Mouse (Mus musculus): Measurements from ENCODE around the gene Gli3. TPM values are rescaled to one million over a fixed set of nuclear protein-coding genes. Genes with fewer than 3 reads are reported as not detected.

The Gli3 gene
- polyA plus RNA-seq, 1 experiment from 2014 or later: 13.5 TPM

DNA sequence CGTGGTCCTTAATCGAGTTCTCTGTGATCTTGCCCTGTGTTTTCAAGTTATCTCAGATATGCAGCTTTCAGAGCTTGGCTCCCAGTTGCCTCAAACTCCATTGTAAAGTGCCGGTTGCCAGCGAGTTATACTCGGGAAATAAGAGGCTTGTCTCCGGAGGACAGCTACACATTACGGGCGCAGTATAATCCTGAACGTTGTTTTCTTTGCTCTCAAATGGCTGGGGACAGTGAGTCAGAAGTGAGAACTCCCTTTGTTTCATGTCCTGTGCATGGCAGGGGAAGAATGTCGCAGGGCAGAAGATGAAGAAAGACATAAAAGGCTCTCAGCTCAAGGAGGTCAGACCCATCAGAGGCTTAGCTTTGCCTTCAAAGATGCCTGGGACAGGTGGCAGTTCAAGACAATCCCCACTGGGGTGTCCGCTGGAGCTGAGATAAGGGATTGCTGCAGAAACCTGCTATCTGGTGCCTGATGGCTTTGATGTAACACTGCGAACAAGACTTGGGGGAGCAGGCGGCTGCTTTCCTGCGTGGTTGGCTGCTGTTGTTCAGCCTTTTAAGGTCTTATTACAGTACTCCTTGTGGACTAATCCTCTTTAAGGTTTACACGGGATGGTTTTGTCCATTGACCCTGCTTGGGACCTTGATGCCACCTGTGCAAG is 108.0 kb downstream of the Gli3 start:
- WGBS: 22% methylated on average over 15 of the region's 15 CpGs
- Histone ChIP-seq H3K9me3 (no peaks in the 10 kb centered on the region), H3K36me3 (no peaks in the 10 kb centered on the region), H3K27me3 (no peaks in the 10 kb centered on the region), H3K4me1 (peaks cover 12% of the 10 kb centered on the region), H3K4me2 (replicated peaks) (peak overlapping the region; percentile 35), H3K4me3 (no peak overlapping the region), H3K9ac (replicated peaks) (peak overlapping the region; percentile 8; the same call in 1 of the 2 replicates), H3K27ac (replicated peaks) (0 out of 2 replicates have a peak overlapping the region, but pooled peaks have one; percentile 5)
- ATAC-seq (replicated peaks): peak; percentile 61; the same call in 1 of the 2 replicates

DNA sequence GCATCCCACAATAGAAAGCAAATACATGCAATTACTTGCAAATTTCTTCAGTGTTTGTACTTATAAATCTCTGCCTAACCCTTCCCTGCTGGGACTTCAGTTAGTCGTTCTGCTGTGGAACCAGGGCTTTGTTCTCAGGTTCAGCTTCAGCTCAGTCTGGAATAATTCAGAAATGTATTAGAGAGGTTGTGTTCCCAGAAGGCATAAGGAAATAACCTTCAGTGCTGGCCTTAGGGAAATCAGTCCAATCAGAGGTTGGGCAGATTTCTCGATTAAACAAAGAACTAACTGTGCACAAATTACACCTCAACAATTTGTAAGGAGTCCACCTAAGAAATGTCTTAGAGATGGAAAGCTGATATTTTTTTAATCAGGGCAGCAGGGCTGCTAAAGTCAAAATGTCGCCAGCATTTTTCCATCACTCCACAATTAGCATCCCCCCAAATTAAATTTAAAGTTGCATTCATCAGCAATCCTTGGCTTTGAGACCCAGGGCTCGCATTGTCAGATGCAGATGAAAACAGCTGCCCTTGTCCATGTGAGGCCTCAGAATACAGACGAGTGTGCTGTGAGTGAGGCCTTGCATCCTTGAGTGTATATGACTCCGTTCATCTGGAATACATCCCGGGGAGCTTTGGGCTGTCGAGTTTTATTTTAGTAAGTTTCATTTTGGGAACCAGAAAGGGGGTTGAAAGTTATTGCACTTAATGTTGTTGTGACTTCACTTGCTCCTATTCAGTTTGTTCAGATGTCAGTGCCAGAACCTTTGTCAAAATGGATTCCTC is 114.3 kb downstream of the Gli3 start:
- ATAC-seq (replicated peaks): no peak
- no peak overlapping the region for H3K4me2 ChIP-seq (replicated peaks)
- no peak overlapping the region for H3K4me3 ChIP-seq
- H3K36me3 ChIP-seq: no peaks in the 10 kb centered on the region
- WGBS: 44% methylated on average over 8 of the region's 8 CpGs
- no peaks in the 10 kb centered on the region for H3K9me3 ChIP-seq
- H3K4me1 ChIP-seq: peaks cover 11% of the 10 kb centered on the region
- no peak overlapping the region for H3K9ac ChIP-seq (replicated peaks)
- H3K27me3 ChIP-seq: no peaks in the 10 kb centered on the region
- H3K27ac ChIP-seq (replicated peaks): no peak overlapping the region

DNA sequence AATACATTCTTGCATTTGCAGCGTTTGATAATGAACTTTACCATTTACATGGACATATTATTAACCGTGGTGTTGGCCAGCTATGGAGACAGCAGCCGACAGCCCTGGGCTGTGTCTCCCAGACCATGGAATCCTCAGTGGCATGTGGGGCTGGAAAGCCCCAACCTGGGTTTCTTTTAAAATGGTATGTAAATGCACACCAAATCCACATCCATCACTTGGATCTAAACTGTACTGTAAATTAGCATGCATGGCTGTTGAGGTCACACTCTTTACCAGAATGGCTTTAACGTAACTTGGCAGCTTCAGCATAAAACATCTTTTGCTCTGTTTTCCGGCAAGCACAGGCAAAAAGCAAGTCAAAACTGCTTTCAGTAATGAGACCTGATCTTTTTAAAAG is 117.4 kb downstream of the Gli3 start:
- Histone ChIP-seq H3K9ac (replicated peaks) (no peak overlapping the region), H3K4me3 (no peak overlapping the region)

DNA sequence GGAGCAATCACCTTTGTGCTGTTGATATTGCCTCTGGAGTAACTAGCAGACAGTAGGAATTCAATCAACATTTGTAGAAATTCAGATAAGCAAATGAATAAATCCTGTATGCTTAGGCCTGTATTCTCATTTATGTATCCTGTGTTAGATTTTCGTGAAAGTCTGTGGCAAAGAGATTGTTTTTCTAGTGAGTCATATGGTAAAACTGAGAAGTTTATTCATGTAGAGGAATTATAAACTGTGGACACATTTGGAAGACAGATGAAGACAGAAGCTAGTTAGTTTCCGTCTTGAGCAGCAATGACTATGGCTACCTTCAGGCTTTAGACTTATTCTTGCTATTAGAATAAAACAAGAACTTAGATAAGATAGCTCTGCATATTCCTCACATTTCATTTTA is 122.9 kb downstream of the Gli3 start:
- H3K27ac ChIP-seq (replicated peaks): no peak overlapping the region
- no peaks in the 10 kb centered on the region for H3K36me3 ChIP-seq
- no peaks in the 10 kb centered on the region for H3K27me3 ChIP-seq
- no peak overlapping the region for H3K4me2 ChIP-seq (replicated peaks)
- no peak overlapping the region for H3K9ac ChIP-seq (replicated peaks)
- ATAC-seq (replicated peaks): no peak
- H3K4me3 ChIP-seq: no peak overlapping the region
- 82% methylated on average over 2 of the region's 2 CpGs for WGBS
- H3K4me1 ChIP-seq: peaks cover 14% of the 10 kb centered on the region
- no peaks in the 10 kb centered on the region for H3K9me3 ChIP-seq

More for the DNA sequence above, 117.4 kb downstream of the Gli3 start:
- Histone ChIP-seq H3K4me1 (peaks cover 11% of the 10 kb centered on the region), H3K36me3 (no peaks in the 10 kb centered on the region), H3K27ac (replicated peaks) (no peak overlapping the region), H3K9me3 (no peaks in the 10 kb centered on the region), H3K27me3 (no peaks in the 10 kb centered on the region), H3K4me2 (replicated peaks) (no peak overlapping the region)
- 54% methylated on average over 5 of the region's 5 CpGs for WGBS
- no peak for ATAC-seq (replicated peaks)

DNA sequence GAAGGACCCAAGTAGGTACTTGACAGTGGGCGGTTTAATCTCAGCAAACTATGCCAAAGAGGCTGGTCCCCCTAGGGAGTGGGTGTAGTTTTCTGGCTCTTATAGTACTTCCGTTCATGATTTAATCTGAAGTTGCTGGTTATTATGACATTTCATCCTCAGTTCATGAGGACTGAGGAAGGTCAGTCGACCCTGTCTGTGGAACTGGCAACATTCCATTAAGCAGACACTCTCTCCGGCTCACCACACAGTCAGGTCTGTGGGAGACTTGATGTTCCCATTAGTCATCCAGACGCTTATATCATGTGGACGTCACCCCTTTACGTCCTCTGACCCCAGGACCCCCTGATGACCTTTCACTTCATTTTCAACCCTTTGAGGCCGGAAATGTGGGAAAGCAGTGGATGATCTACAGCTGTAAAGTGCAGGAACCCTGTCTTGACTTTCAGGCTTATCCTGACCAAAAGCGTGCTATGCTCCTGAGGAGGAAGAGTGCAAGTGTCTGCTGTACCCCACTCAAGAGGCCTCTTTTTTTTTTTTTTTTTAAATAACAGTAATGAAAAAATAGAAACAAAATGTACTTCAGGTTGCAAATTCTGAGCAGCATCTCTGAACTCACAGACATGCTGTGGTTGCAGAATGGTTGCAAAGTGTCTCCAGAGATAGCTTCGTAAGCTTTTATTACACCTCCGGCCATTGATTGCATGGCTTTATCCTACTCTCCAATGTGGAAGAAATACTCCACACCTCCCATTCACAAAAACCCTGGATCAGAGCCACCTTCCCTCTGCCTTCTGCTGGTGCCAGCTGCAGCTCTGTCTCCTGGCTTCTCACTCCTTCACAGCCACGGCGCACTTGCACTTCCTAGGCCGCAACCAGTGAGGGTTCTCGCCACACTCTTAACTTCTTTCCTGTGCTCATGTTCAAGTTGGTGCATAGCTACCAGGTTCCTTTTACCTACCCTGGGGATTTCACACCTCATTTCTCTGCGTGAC is 125.5 kb downstream of the Gli3 start:
- H3K27ac ChIP-seq (replicated peaks): 0 out of 2 replicates have a peak overlapping the region, but pooled peaks have one; percentile 17
- H3K9me3 ChIP-seq: no peaks in the 10 kb centered on the region
- no peaks in the 10 kb centered on the region for H3K36me3 ChIP-seq
- no peak overlapping the region for H3K9ac ChIP-seq (replicated peaks)
- peak; percentile 79 for ATAC-seq (replicated peaks)
- H3K4me1 ChIP-seq: peaks cover 14% of the 10 kb centered on the region
- no peak overlapping the region for H3K4me3 ChIP-seq
- H3K4me2 ChIP-seq (replicated peaks): no peak overlapping the region
- 61% methylated on average over 16 of the region's 16 CpGs for WGBS
- H3K27me3 ChIP-seq: no peaks in the 10 kb centered on the region

DNA sequence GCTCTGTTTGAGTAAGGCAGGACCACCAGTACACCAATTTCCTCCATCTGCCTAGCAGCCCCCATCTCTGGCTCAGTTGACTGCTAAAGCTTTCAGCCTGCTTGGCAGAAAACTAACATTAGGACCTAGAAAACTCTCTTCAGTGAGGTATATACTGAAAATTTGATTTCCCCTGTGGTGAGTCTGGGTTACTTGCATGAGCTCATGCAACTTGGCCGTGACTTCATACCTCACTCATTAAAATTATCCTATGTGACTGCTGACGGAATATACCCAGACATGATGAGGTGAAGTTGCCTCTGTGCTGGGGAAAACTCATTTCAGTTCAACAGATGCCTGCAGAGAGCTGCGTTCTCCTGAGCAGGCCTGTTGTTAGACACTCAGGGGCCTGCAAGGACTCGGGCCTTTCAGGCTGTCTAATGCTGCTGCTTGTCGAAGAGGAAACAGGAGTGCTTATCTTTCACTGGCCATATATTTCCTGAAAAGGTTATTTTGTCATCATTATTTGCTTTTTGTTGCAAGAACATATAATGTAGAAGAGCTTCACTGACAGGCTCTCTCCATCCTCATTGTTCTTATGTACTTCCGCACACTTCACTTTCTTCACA is 127.4 kb downstream of the Gli3 start:
- WGBS: 83% methylated on average over 6 of the region's 6 CpGs
- Histone ChIP-seq H3K27ac (replicated peaks) (no peak overlapping the region), H3K27me3 (no peaks in the 10 kb centered on the region), H3K4me2 (replicated peaks) (no peak overlapping the region), H3K9me3 (no peaks in the 10 kb centered on the region), H3K36me3 (no peaks in the 10 kb centered on the region), H3K9ac (replicated peaks) (no peak overlapping the region), H3K4me3 (no peak overlapping the region), H3K4me1 (peaks cover 14% of the 10 kb centered on the region)
- no peak for ATAC-seq (replicated peaks)

DNA sequence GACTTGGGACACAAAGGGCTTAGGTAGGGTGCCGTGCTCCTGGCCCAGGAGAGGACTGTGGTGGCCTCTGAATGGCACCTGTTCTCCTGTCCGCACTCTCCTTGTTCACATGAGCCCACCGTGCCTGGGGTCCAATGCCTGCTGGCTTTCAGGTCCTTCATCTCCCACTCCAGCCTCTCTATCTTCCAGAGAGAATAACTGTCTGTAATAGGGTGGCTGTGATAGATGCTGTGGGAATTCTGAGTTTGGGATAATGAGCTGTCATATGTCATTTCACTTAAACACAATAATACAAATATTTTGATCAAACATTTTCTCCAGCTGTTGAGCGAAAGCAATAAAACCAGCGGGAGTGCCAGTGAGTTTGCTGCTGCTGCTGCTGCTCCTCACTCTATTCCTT is 133.6 kb downstream of the Gli3 start:
- Histone ChIP-seq H3K27ac (replicated peaks) (no peak overlapping the region), H3K4me1 (no peaks in the 10 kb centered on the region), H3K27me3 (no peaks in the 10 kb centered on the region), H3K9me3 (no peaks in the 10 kb centered on the region), H3K36me3 (no peaks in the 10 kb centered on the region), H3K9ac (replicated peaks) (no peak overlapping the region), H3K4me3 (no peak overlapping the region), H3K4me2 (replicated peaks) (no peak overlapping the region)
- peak; percentile 30; the same call in 1 of the 2 replicates for ATAC-seq (replicated peaks)
- 53% methylated on average over 5 of the region's 5 CpGs for WGBS

DNA sequence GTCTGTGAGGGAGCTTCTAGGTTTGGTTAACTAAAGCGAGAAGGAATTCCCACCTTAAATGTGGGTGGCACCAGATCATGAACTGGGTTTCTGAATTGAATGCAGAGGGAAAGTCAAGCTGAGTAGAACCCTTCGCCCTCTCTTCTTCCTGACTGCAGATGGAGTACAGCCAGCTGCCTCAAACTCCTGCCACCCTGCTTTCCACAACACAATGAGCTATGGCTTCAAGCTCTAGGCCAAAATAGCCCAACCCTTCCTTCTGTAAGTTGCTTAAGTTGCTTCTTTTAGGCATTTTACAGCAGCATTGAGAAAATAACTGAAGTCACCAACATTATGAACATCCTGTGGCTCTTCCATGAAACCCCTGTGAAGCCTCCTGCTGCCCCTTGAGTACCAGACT is 136.7 kb downstream of the Gli3 start:
- Histone ChIP-seq H3K36me3 (no peaks in the 10 kb centered on the region), H3K27me3 (no peaks in the 10 kb centered on the region), H3K9ac (replicated peaks) (no peak overlapping the region), H3K4me2 (replicated peaks) (no peak overlapping the region), H3K4me1 (peaks cover 19% of the 10 kb centered on the region), H3K27ac (replicated peaks) (no peak overlapping the region), H3K9me3 (no peaks in the 10 kb centered on the region), H3K4me3 (no peak overlapping the region)
- ATAC-seq (replicated peaks): no peak
- 65% methylated on average over 2 of the region's 2 CpGs for WGBS

DNA sequence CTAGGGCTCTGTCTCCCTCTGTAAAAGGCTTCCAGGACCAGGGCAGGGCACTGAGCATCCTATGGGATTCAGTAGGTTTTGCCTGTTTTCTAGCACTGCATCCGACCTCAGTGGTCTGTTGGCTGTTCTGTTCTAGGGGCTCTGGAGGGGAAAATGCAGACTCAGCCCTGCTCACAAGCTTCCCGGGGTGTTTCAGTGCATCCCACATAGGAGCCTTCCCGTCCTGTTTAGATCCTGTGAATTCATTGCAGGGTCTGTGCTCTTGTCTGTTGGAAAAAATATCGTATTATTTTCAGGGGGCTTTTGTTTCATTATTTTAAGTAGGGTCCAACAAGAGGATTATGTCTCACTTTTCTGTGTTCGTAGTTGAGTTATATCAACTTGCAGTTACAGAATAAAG is 139.1 kb downstream of the Gli3 start:
- Histone ChIP-seq H3K27ac (replicated peaks) (no peak overlapping the region), H3K27me3 (no peaks in the 10 kb centered on the region), H3K36me3 (no peaks in the 10 kb centered on the region), H3K9me3 (no peaks in the 10 kb centered on the region), H3K4me2 (replicated peaks) (no peak overlapping the region), H3K4me3 (no peak overlapping the region), H3K9ac (replicated peaks) (no peak overlapping the region), H3K4me1 (peaks cover 19% of the 10 kb centered on the region)
- 0 out of 2 replicates have a peak, but pooled peaks have one; percentile 51 for ATAC-seq (replicated peaks)
- 6% methylated on average over 5 of the region's 5 CpGs for WGBS

DNA sequence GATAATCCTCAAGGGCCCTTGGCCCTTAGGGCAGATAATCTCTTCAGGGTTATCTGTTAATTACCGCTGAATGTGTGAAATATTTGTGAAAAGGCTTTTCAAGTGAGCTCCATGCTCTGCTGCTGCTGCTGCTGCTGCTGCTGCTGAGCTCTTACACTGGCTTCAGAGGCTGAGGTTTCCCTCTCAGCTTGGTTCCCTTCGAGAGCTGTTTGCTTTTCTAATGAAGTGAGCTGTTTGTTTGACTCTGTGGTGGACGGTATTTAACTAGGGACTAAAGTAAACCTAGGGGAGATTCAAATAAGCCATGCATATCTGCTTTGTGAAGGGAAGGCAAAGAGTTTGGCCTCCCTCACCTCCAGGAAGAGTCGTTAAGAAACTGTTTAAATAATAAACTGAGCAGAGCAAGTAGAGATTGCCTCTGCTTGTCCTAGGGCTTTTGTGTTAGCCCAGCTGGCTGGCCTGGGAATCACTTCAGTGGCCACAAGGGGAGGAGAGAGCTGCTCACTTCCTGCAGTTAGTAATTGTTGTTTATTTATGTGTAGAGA is 139.7 kb downstream of the Gli3 start:
- H3K4me1 ChIP-seq: peaks cover 19% of the 10 kb centered on the region
- WGBS: 0% methylated on average over 4 of the region's 4 CpGs
- H3K4me2 ChIP-seq (replicated peaks): no peak overlapping the region
- no peak overlapping the region for H3K27ac ChIP-seq (replicated peaks)
- H3K4me3 ChIP-seq: no peak overlapping the region
- H3K9me3 ChIP-seq: no peaks in the 10 kb centered on the region
- ATAC-seq (replicated peaks): peak; percentile 27; the same call in 1 of the 2 replicates
- H3K36me3 ChIP-seq: no peaks in the 10 kb centered on the region
- H3K9ac ChIP-seq (replicated peaks): no peak overlapping the region
- H3K27me3 ChIP-seq: no peaks in the 10 kb centered on the region

DNA sequence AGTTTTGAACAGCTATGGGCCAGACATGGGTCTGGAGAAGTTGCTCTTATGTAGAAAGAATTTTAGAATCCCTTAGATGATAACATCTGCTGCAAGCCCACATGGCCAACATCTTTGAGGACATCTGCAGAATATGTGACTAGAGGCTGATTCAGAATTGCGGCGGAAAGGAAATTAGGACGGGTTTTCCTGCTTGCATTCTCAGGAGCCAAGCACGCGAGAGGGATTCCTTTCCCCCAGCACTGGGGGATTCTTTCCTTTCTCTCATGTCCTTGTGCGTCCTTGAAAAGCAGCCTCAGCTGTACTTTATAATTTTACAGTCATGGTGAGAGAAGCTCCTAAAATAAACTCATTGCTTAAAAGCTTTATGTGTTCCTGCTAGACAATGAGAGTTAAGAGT is 141.0 kb downstream of the Gli3 start:
- Histone ChIP-seq H3K27me3 (no peaks in the 10 kb centered on the region), H3K4me1 (peaks cover 19% of the 10 kb centered on the region), H3K4me2 (replicated peaks) (no peak overlapping the region), H3K36me3 (no peaks in the 10 kb centered on the region), H3K27ac (replicated peaks) (no peak overlapping the region), H3K9ac (replicated peaks) (no peak overlapping the region), H3K9me3 (no peaks in the 10 kb centered on the region), H3K4me3 (no peak overlapping the region)
- WGBS: 35% methylated on average over 6 of the region's 6 CpGs
- ATAC-seq (replicated peaks): no peak
